20 mouse cellular contexts compared by ENCODE assay signal in the genomic region with DNA sequence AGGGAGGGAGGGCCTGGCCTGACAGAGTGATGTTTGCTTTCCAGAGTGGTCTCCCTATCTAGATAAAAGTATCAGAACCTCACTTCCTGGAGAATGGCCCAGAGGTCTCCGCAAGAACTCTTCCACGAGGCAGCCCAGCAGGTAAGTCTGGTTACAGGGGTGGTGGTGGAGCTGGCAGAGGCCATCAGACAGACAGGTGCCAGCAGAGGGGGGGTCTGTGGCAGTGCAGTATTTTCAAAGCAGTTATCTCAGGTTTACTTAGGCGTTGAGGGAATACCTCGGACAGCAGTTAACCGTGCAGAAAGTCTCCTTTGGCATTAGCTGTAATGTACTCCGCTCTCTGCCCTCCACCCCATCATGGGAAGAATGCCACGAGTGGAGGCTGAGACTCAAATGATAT. TPM values are rescaled to one million over a fixed set of nuclear protein-coding genes. Genes with fewer than 3 reads are reported as not detected.
DNase-seq lines count a peak whose midpoint lies in the region; ATAC-seq and TF ChIP-seq lines count a peak whose summit lies in the region.
"Had no signal": no experiment of that assay in that cellular context is flagged by ENCODE, and none has a peak within 500 bp of the region (broad histone marks: within the 10 kb centered on the region; RNA-seq: fewer than 3 reads in every experiment).

No protein-coding gene starts in this region.

- peak; percentile 24; the same call in 1 of the 2 replicates for ATAC-seq in lung, embryonic 16.5 days (ENCODE audit: low read depth)
- ATAC-seq in stomach, postnatal 0 days (ENCODE audit: low FRiP score, low TSS enrichment), result no peak
- ATAC-seq: liver, embryonic 12.5 days had no signal

- H3K9me3 ChIP-seq in lung, embryonic 16.5 days (ENCODE audit: control insufficient read depth, low read length), result no peaks in the 10 kb centered on the region
- no peaks in the 10 kb centered on the region for H3K9me3 ChIP-seq in ES-E14 (ENCODE audit: control insufficient read depth, insufficient read depth, low read depth, low read length)
- H3K9me3 ChIP-seq in stomach, postnatal 0 days (ENCODE audit: control insufficient read depth, low read length), result no peaks in the 10 kb centered on the region
- H3K9me3 ChIP-seq: forebrain, embryonic 13.5 days; limb, embryonic 12.5 days; liver, embryonic 12.5 days; midbrain, embryonic 12.5 days; neural tube, embryonic 12.5 days had no signal

- peaks cover 16% of the 10 kb centered on the region for H3K4me1 ChIP-seq in lung, embryonic 16.5 days (replicated peaks; ENCODE audit: control insufficient read depth, insufficient read depth, low read length)
- peaks cover 2 to 14% of the 10 kb centered on the region in 2 experiments; a peak in 3 of 4 replicates for H3K4me1 ChIP-seq in ES-E14 (ENCODE audit: control insufficient read depth in 2 of 2, insufficient read depth in 2 of 2, low read length in 2 of 2, poor library complexity in 1 of 2)
- H3K4me1 ChIP-seq in stomach, postnatal 0 days (replicated peaks; ENCODE audit: control insufficient read depth, insufficient read depth), result peaks cover 10% of the 10 kb centered on the region

- H3K36me3 ChIP-seq in lung, embryonic 16.5 days (ENCODE audit: control insufficient read depth, insufficient read depth, low read length), result no peaks in the 10 kb centered on the region
- H3K36me3 ChIP-seq in ES-E14 (ENCODE audit: control insufficient read depth, insufficient read depth, low read length, poor library complexity, severe bottlenecking), result no peaks in the 10 kb centered on the region
- no peaks in the 10 kb centered on the region for H3K36me3 ChIP-seq in stomach, postnatal 0 days (ENCODE audit: control insufficient read depth, insufficient read depth, low read length)
- H3K36me3 ChIP-seq: limb, embryonic 12.5 days; liver, embryonic 12.5 days; midbrain, embryonic 12.5 days; neural tube, embryonic 12.5 days had no signal

- no peak overlapping the region for H3K27ac ChIP-seq in lung, embryonic 16.5 days (ENCODE audit: low read length)
- H3K27ac ChIP-seq in ES-E14 (ENCODE audit: insufficient read depth, low read depth, low read length, poor library complexity, severe bottlenecking), result no peak overlapping the region; the same call in 1 of the 2 replicates
- no peak overlapping the region for H3K27ac ChIP-seq in stomach, postnatal 0 days (replicated peaks)
- H3K27ac ChIP-seq: forebrain, embryonic 13.5 days; hindbrain, embryonic 14.5 days; limb, embryonic 12.5 days; liver, embryonic 12.5 days; midbrain, embryonic 12.5 days; neural tube, embryonic 12.5 days had no signal

- H3K9ac ChIP-seq in lung, embryonic 16.5 days (ENCODE audit: low read length), result no peak overlapping the region
- peak overlapping the region; percentile 64; the same call in 1 of the 2 replicates for H3K9ac ChIP-seq in ES-E14 (ENCODE audit: insufficient read depth, low read depth, low read length, poor library complexity, severe bottlenecking)
- H3K9ac ChIP-seq in stomach, postnatal 0 days (ENCODE audit: low read length), result no peak overlapping the region
- H3K9ac ChIP-seq: forebrain, embryonic 13.5 days; limb, embryonic 12.5 days; liver, embryonic 12.5 days; midbrain, embryonic 12.5 days; neural tube, embryonic 12.5 days had no signal

- no peaks in the 10 kb centered on the region for H3K27me3 ChIP-seq in lung, embryonic 16.5 days (ENCODE audit: control insufficient read depth, insufficient read depth, low read depth, low read length)
- H3K27me3 ChIP-seq in stomach, postnatal 0 days (ENCODE audit: control insufficient read depth, insufficient read depth, low read length), result no peaks in the 10 kb centered on the region
- H3K27me3 ChIP-seq: forebrain, embryonic 13.5 days; limb, embryonic 12.5 days; midbrain, embryonic 12.5 days; neural tube, embryonic 12.5 days had no signal

- in situ Hi-C loops in ES-E14 (cut with MboI; ENCODE audit: low sequenced_read_pairs in 2 of 2, unreplicated experiment in 2 of 2), result no loop called here

- no peak overlapping the region for H3K4me3 ChIP-seq in lung, embryonic 16.5 days (ENCODE audit: low read length)
- H3K4me3 ChIP-seq in ES-E14 (ENCODE audit: insufficient read depth in 1 of 2, low read depth in 1 of 2, low read length in 2 of 2, poor library complexity in 1 of 2, severe bottlenecking in 1 of 2), result peak overlapping the region; percentile 50 to 58; a peak in 2 of 4 replicates
- H3K4me3 ChIP-seq in stomach, postnatal 0 days (ENCODE audit: low read depth, low read length), result no peak overlapping the region
- H3K4me3 ChIP-seq: forebrain, embryonic 13.5 days; limb, embryonic 12.5 days; liver, embryonic 12.5 days; midbrain, embryonic 12.5 days; neural tube, embryonic 12.5 days had no signal

- 39% methylated on average over 7 of the region's 7 CpGs for WGBS in lung, embryonic 16.5 days
- 50% methylated on average over 7 of the region's 7 CpGs for WGBS in stomach, postnatal 0 days

- TF ChIP-seq CTCF in stomach, postnatal 0 days (IDR thresholded peaks at IDR 0.05; ENCODE audit: low read depth), result no peak

- no peak overlapping the region for H3K4me2 ChIP-seq in lung, embryonic 16.5 days (ENCODE audit: low read depth, low read length)
- H3K4me2 ChIP-seq in stomach, postnatal 0 days (replicated peaks; ENCODE audit: low read depth), result no peak overlapping the region
- H3K4me2 ChIP-seq: liver, embryonic 12.5 days had no signal

- DNase-seq in cerebellum, postnatal 14 days, result peak; percentile 29 to 45
- DNase-seq in cerebellum, adult 11 months, result no peak
- no peak for DNase-seq in lung, postnatal 4 days
- no peak for DNase-seq in ES-E14 (ENCODE audit: low read depth, low spot score)
- peak; percentile 51 for DNase-seq in stomach, postnatal 0 days (ENCODE audit: low spot score)
- no peak for DNase-seq in adrenal gland, adult 18-20 months (ENCODE audit: low spot score in 2 of 2)
- DNase-seq: adrenal gland, adult 8-10 months; heart, postnatal 36 days; kidney, adult 18-20 months; layer of hippocampus, adult 9-11 months; lung, adult 2 months; lung, postnatal 36 days; thymus, postnatal 36 days had no signal

- no peak for TF ChIP-seq EP300 in stomach, postnatal 0 days (optimal IDR thresholded peaks at IDR 0.05)

TF ChIP-seq in ES-E14, 5 proteins besides CTCF, POLR2A, EP300 and RAD21:
- TF ChIP-seq HCFC1 (IDR thresholded peaks at IDR 0.05; ENCODE audit: borderline replicate concordance, insufficient read depth, low read length) (no peak), ZC3H11A (IDR thresholded peaks at IDR 0.05; ENCODE audit: borderline replicate concordance, low read depth, low read length) (no peak), ZNF384 (IDR thresholded peaks at IDR 0.05; ENCODE audit: low read depth, low read length) (no peak), CHD2 (IDR thresholded peaks at IDR 0.05; ENCODE audit: low read depth, low read length) (no peak), MAFK (IDR thresholded peaks at IDR 0.05; ENCODE audit: insufficient read depth, low read depth, low read length) (no peak)
TF ChIP-seq in ES-E14: peak in this region for 0.

RNA-seq across cellular contexts. Expression of gene Slc12a8, which starts 1.1 kb away (rescaled TPM):
- 0.39 and 1.0 TPM in 2 replicates for polyA plus RNA-seq in lung, embryonic 16.5 days (2015; fragmentation: Nextera tagmentation; extraction: Ambion mirVana)
- 3.7 and 9.0 TPM in 2 replicates for total RNA-seq in ES-E14 (2012; rRNA removed)
- polyA plus RNA-seq in stomach, postnatal 0 days (2015; fragmentation: Nextera tagmentation; extraction: Ambion mirVana), result 3.0 and 4.0 TPM in 2 replicates
- under 1 TPM; 0.29 to 0.43 TPM for total RNA-seq in adrenal gland, adult 18-20 months (2021)

Comparison
In these comparisons a context has a peak if more than half of its experiments do, and no peak if none do; other contexts are left out.
1. DNase-seq: peak in cerebellum, postnatal 14 days (2 of 2) and stomach, postnatal 0 days (single experiment); none in cerebellum, adult 11 months (single experiment), lung, postnatal 4 days (0 of 2), ES-E14 (single experiment) and adrenal gland, adult 18-20 months (0 of 2).
2. H3K4me3 ChIP-seq: peak in ES-E14 (2 of 2); none in lung, embryonic 16.5 days (single experiment) and stomach, postnatal 0 days (single experiment).